Mouse (Mus musculus): ENCODE data around the gene Fthl17e. TPM values are rescaled to one million over a fixed set of nuclear protein-coding genes. Genes with fewer than 3 reads are reported as not detected.
"Not testable (repeated sequence)": the region's sequence is repeated elsewhere in the genome, so short reads cannot be mapped to it uniquely, and the experiment has no call there.

Fthl17e gene
- polyA plus RNA-seq (2016; fragmentation: Nextera tagmentation; extraction: Ambion mirVana), result not detected in 2 replicates

- not testable (repeated sequence) for H3K4me3 ChIP-seq; H3K4me1 ChIP-seq (replicated peaks); H3K36me3 ChIP-seq; H3K9me3 ChIP-seq; DNase-seq (ENCODE audit: low spot score); H3K27me3 ChIP-seq (ENCODE audit: insufficient read depth, poor library complexity, severe bottlenecking); H3K27ac ChIP-seq
- 71% methylated on average over 1 of the region's 10 CpGs for WGBS
Measured at GRCm38 (mm10) chrX:9033193-9033592, at the start of gene Fthl17e. TSS of gene Fthl17e (plus strand) at chrX:9033493.

- H3K9me3 ChIP-seq; DNase-seq (ENCODE audit: low spot score); H3K27me3 ChIP-seq (ENCODE audit: insufficient read depth, poor library complexity, severe bottlenecking); H3K4me1 ChIP-seq (replicated peaks); H3K4me3 ChIP-seq; H3K36me3 ChIP-seq; H3K27ac ChIP-seq: not testable (repeated sequence)
- no CpG with 5 or more reads among the region's 9 CpGs for WGBS
Measured at GRCm38 (mm10) chrX:8986655-8987054, 46.6 kb upstream of the Fthl17e start, which contains the start of gene Fthl17d. TSS of gene Fthl17d (minus strand) at chrX:8986755.

GRCm38 (mm10) chrX:9016079-9016478, 17.2 kb upstream of the Fthl17e start:
- Histone ChIP-seq H3K27ac (no peak overlapping the region), H3K4me1 (replicated peaks) (no peaks in the 10 kb centered on the region), H3K27me3 (ENCODE audit: insufficient read depth, poor library complexity, severe bottlenecking) (no peaks in the 10 kb centered on the region), H3K9me3 (no peaks in the 10 kb centered on the region), H3K4me3 (no peak overlapping the region), H3K36me3 (no peaks in the 10 kb centered on the region)
- WGBS, result 58% methylated on average over 1 of the region's 1 CpGs
- no peak for DNase-seq (ENCODE audit: low spot score)

- H3K4me1 ChIP-seq (replicated peaks), result no peaks in the 10 kb centered on the region
- DNase-seq (ENCODE audit: low spot score), result no peak
- no peaks in the 10 kb centered on the region for H3K36me3 ChIP-seq
- no peaks in the 10 kb centered on the region for H3K27me3 ChIP-seq (ENCODE audit: insufficient read depth, poor library complexity, severe bottlenecking)
- WGBS, result 63% methylated on average over 10 of the region's 10 CpGs
- no peaks in the 10 kb centered on the region for H3K9me3 ChIP-seq
- H3K27ac ChIP-seq, result no peak overlapping the region
- no peak overlapping the region for H3K4me3 ChIP-seq
Measured at GRCm38 (mm10) chrX:9019481-9019880, 13.8 kb upstream of the Fthl17e start.

GRCm38 (mm10) chrX:9041611-9042010, 8.3 kb downstream of the Fthl17e start:
- H3K4me1 ChIP-seq (replicated peaks); H3K36me3 ChIP-seq; H3K9me3 ChIP-seq; H3K4me3 ChIP-seq; DNase-seq (ENCODE audit: low spot score); H3K27ac ChIP-seq; H3K27me3 ChIP-seq (ENCODE audit: insufficient read depth, poor library complexity, severe bottlenecking): not testable (repeated sequence)
- WGBS, result 48% methylated on average over 3 of the region's 4 CpGs

GRCm38 (mm10) chrX:9060952-9061351, 27.7 kb downstream of the Fthl17e start:
- not testable (repeated sequence) for DNase-seq (ENCODE audit: low spot score); H3K4me3 ChIP-seq; H3K27ac ChIP-seq; H3K4me1 ChIP-seq (replicated peaks); H3K27me3 ChIP-seq (ENCODE audit: insufficient read depth, poor library complexity, severe bottlenecking); H3K36me3 ChIP-seq
- H3K9me3 ChIP-seq, result peaks cover 12% of the 10 kb centered on the region
- WGBS, result 23% methylated on average over 8 of the region's 9 CpGs

GRCm38 (mm10) chrX:9062101-9062500, 28.8 kb downstream of the Fthl17e start:
- no peak for DNase-seq (ENCODE audit: low spot score)
- Histone ChIP-seq H3K9me3 (peaks cover 12% of the 10 kb centered on the region), H3K27ac (no peak overlapping the region), H3K4me3 (no peak overlapping the region), H3K4me1 (replicated peaks) (no peaks in the 10 kb centered on the region), H3K27me3 (ENCODE audit: insufficient read depth, poor library complexity, severe bottlenecking) (no peaks in the 10 kb centered on the region), H3K36me3 (no peaks in the 10 kb centered on the region)
- WGBS, result 85% methylated on average over 4 of the region's 4 CpGs

- not testable (repeated sequence) for H3K27ac ChIP-seq; H3K27me3 ChIP-seq (ENCODE audit: insufficient read depth, poor library complexity, severe bottlenecking); H3K36me3 ChIP-seq; DNase-seq (ENCODE audit: low spot score); H3K4me1 ChIP-seq (replicated peaks); H3K4me3 ChIP-seq
- WGBS, result 90% methylated on average over 11 of the region's 11 CpGs
- peaks cover 12% of the 10 kb centered on the region for H3K9me3 ChIP-seq
Measured at GRCm38 (mm10) chrX:9062715-9063114, 29.4 kb downstream of the Fthl17e start, which contains the start of gene Fthl17f. TSS of gene Fthl17f (plus strand) at chrX:9063015.

- not testable (repeated sequence) for DNase-seq (ENCODE audit: low spot score); H3K27me3 ChIP-seq (ENCODE audit: insufficient read depth, poor library complexity, severe bottlenecking); H3K27ac ChIP-seq; H3K9me3 ChIP-seq; H3K36me3 ChIP-seq; H3K4me3 ChIP-seq; H3K4me1 ChIP-seq (replicated peaks)
- WGBS, result 24% methylated on average over 10 of the region's 10 CpGs
Measured at GRCm38 (mm10) chrX:9077699-9078098, 44.4 kb downstream of the Fthl17e start.

Other genes starting within 250 kb of the Fthl17e start
- not detected in 2 replicates for gene Ssxb5, start 229.8 kb upstream of the Fthl17e start, polyA plus RNA-seq (2016; fragmentation: Nextera tagmentation; extraction: Ambion mirVana)
- not detected in 2 replicates for gene Gm6592, start 189.5 kb upstream of the Fthl17e start, polyA plus RNA-seq (2016; fragmentation: Nextera tagmentation; extraction: Ambion mirVana)
- not detected in 2 replicates for gene Gm5751, start 159.2 kb upstream of the Fthl17e start, polyA plus RNA-seq (2016; fragmentation: Nextera tagmentation; extraction: Ambion mirVana)
- 2.9 and 4.7 TPM in 2 replicates for gene B630019K06Rik, start 141.1 kb upstream of the Fthl17e start, polyA plus RNA-seq (2016; fragmentation: Nextera tagmentation; extraction: Ambion mirVana)
- gene Fthl17b, start 70.5 kb upstream of the Fthl17e start, polyA plus RNA-seq (2016; fragmentation: Nextera tagmentation; extraction: Ambion mirVana), result not detected in 2 replicates
- gene Fthl17c, start 56.9 kb upstream of the Fthl17e start, polyA plus RNA-seq (2016; fragmentation: Nextera tagmentation; extraction: Ambion mirVana), result not detected in 2 replicates
- not detected in 2 replicates for gene Fthl17d, start 46.7 kb upstream of the Fthl17e start, polyA plus RNA-seq (2016; fragmentation: Nextera tagmentation; extraction: Ambion mirVana)
- gene Fthl17f, start 29.5 kb downstream of the Fthl17e start, polyA plus RNA-seq (2016; fragmentation: Nextera tagmentation; extraction: Ambion mirVana), result not detected in 2 replicates
- not detected in 2 replicates for gene 4930402K13Rik, start 71.1 kb downstream of the Fthl17e start, polyA plus RNA-seq (2016; fragmentation: Nextera tagmentation; extraction: Ambion mirVana)
- gene Lancl3, start 166.4 kb downstream of the Fthl17e start, polyA plus RNA-seq (2016; fragmentation: Nextera tagmentation; extraction: Ambion mirVana), result 0.55 and 0.91 TPM in 2 replicates
- not detected in 2 replicates for gene Gm14862, start 223.4 kb downstream of the Fthl17e start, polyA plus RNA-seq (2016; fragmentation: Nextera tagmentation; extraction: Ambion mirVana)
- gene Xk, start 239.3 kb downstream of the Fthl17e start, polyA plus RNA-seq (2016; fragmentation: Nextera tagmentation; extraction: Ambion mirVana), result 2.1 and 2.5 TPM in 2 replicates

All from hindbrain, embryonic 10.5 days (tissue).